Mouse (Mus musculus) T-helper 2 cell (primary cell): ENCODE results near the gene Nr5a2.

Experiments used
- in situ Hi-C: fragments of 300-600 bp; cut with MboI, MseI; formaldehyde crosslinking; loops from one replicate; pipeline ENCODE4 v1.15.1; 2025; ENCODE audit warnings: high pct_unique_total_duplicates

The Nr5a2 gene

DNA sequence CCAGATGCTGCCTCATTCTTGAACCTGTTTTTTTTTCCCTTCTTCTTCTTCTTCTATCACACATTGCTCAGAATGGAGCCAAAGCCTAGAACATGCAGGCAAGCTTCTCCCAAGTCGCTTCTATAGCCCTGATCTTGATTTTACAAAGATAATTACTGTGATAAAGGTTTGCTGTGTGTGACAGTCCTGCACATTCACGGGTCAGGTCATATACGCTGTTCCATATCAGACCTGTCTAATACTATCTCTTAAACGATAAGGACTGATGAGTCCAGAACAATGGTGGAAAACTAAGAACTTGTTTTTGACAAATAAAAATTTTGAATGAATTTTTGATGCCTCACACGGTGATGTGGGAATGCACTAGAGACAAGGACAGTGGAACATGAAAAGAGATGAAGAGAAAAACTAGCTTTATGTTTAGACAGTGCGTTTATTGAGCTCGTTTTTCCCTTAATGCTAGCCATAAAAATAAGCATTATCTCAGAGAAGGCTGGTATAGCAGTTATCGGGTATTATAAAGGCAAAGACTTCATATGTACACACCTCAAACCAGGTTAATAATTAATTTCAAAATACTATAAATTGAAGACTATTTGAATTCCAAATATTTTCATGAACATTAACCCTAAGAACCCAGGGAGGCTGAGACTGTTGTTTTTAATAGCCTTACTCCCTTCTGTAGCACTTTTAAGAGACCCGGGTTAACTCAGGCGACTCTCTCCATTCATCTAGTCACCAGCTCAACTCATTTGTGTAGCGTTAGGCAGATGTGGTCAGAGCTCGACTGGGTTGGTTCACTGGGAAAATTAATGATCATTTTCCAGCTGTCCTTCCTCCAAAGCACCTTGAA, 49.3 kb downstream of the Nr5a2 start:
- in situ Hi-C loops = no loop called here

DNA sequence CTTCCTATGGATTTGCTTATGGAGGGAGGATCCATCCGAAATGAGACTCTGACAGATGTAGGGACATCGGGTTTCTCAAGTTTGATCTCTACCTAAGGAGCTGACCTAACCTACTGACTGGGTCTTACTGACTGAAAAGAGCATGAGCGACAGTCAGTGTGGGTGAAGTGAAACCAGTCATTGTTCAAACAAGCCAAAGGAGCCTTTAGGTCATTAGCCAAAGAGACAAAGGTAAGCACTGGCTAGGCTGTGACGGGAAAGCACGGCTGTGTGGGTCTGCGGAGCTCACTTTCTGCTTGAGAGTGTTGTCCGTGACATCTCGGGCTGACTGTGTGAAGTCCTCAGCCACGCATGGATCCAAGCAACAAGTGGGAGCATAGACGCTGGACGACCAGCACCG, 50.1 kb downstream of the Nr5a2 start:
- in situ Hi-C loops = no loop called here

DNA sequence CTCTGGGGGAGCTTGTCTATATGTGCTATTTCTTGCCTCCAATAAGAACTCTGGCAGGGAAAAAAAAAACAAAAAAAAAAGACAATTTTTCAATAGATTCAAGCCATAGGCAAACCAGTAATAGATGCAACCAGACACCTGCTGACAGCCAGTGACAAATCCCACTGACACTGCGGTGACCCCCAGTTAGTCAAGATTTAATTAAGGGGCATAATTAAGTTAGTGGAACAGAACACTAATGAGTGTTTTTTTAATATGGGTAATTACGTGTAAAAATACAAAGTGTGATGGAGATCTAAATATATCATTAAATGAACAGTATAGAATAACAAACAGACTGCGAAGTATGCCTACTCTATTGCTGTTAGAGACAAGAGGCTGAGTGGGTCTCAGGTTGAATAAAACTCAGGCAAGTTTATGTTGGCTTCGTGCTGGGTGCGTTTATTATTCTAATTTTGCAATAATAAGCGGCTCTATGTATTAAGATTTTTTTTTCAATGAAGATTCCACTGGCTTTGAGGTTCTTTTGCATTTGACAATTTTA, 50.7 kb downstream of the Nr5a2 start:
- in situ Hi-C loops = no loop called here

DNA sequence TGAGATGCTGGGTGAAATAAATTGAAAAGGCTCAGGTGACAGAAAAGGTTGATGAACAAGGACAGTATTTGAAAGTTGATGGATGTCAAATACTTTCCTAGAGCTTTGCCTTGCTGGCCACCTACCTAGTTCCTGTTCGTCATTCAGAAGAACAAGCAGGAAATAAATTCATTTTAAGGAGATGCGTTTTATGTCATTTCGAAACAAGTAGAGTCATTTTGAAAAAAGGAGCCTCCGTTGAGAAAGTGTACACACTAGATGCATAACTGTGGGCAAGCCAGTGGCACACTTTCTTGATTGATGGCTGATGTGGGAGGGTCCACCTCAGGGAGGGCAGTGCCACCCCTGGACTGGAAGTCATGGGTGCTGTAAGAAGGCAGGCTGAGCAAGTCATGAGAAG, 62.1 kb downstream of the Nr5a2 start:
- in situ Hi-C loops = no loop called here

DNA sequence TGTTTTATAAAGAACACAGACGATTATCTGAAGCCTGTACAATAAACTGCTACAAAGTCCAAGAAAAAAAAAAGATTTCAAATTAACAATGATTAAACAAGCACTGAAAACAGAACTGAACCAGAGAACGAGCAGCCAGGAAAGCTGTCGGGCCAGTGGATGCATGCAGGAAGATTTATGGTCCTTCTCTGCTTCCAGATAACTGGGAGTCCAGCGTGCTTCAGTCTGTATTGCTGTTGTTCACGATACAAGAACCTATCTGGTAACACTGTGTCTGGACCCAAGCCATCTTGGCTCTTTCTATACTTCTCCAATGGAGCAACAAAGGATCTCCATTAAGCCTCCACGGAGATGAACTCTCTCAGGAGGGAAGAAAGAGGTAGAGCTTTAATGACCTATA, 63.9 kb downstream of the Nr5a2 start:
- in situ Hi-C loops = no loop called here

DNA sequence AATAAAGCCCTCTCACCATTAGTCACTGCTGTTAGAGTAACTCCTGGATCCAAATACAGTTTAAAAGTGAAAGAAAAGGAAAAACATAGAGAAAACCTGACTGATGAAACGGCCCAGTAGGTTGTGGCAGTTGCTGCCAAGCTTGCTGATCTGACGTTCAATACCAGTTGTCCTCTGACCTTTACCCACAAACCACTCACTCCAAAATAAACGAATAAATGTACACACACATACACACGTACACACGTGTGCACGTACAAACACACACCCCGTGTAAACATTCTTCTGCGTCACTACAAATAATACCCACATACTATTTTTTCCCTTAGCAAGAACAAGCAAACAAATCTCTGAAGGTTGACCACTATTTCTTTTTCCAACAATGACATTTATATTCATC, 64.4 kb downstream of the Nr5a2 start:
- in situ Hi-C loops = no loop called here

DNA sequence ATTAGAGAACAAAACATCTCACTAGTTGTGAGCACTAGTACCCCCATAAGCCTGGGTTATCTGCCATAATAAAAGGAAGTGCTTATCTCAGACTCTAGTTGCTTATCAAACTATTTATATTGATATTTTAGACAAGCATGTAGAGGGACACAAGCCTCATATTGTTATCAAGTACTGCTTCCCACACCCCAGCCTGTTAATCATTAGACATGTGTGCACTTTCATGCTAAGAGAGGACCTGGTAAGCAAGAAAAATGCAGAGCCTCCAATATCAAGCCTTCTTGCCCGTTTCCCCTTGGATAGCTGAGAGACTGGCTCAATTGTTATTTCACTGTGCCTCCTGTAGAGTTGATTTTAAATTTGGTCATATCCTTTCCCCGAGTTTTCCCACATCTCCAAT, 65.5 kb downstream of the Nr5a2 start:
- in situ Hi-C loops = no loop called here

DNA sequence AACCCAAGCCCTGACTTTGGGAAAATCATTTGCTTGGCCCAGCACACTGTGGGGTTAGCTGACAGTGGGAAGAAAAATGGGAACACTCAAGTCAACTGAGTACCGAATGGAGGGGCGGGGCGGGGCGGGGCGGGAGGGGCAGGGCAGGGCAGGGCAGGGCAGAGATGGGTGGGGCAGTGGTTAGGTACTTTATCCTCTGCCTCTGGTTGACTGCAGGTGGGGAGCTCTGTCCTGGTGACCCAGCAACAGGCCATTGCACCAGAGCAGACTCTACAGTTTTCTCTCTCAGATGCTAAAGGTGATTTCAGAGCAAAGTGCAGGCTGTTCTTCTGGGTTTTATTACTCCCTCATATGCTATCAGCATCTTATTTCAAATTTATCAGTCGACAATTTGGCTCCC, 67.1 kb downstream of the Nr5a2 start:
- in situ Hi-C loops = no loop called here

DNA sequence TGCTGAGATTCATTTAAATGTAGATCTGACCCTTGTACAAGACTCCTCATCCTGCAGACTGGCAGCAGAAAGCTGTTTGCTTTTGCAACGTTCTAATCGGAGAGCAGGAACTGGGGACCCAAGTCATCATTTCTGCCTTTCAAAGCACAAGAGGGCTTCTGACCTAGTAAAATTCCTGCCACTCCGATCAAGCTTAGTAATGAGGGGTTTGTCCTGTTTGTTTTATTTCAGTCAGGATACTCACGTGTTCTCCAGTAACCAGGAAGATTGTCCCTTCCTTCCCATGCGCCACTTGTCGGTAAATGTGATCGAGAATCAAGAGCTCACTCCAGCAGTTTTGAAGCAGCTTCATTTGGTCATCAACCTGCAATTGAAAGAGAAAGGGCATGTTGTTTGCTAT, 69.8 kb downstream of the Nr5a2 start:
- in situ Hi-C loops = no loop called here

DNA sequence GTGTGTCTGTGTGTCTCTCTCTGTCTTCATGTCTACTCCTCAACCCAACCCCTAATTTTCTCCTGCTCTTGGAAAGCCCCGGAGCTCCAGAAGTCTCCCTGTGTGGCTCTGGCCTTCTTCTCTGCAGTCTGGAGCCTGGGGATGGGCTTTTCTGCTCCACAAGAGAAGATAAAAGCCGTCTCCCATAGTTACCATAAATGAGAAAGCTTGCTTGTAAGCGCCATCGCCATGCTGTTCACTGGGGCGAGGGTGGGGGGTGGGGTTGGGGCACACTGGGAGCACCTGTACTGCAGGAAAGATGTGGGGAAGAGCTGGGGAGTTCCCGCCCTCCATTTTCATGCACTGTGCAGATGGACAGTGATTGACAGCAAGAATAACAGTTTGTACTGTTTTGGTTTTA, 71.5 kb downstream of the Nr5a2 start:
- in situ Hi-C loops = no loop called here

DNA sequence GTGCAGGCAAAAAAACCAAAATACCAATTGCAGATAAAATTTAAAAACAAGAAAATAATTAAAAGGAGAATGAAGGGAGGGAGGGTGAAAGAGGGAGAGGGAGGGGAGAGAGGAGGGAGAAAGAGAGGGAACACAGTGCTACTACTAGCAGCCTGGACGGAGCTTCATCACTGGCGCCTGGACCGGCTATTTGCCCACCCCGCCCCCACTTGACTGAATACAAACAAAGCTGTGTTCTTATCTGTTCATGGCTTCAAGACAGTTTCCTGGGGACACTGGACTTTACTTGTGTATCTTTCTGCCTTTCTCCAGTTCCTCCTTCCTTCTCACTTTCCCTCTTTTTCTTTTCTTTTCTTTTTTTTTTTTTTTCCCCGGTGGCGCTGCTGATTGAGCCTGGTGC, 73.6 kb downstream of the Nr5a2 start:
- in situ Hi-C loops = no loop called here

DNA sequence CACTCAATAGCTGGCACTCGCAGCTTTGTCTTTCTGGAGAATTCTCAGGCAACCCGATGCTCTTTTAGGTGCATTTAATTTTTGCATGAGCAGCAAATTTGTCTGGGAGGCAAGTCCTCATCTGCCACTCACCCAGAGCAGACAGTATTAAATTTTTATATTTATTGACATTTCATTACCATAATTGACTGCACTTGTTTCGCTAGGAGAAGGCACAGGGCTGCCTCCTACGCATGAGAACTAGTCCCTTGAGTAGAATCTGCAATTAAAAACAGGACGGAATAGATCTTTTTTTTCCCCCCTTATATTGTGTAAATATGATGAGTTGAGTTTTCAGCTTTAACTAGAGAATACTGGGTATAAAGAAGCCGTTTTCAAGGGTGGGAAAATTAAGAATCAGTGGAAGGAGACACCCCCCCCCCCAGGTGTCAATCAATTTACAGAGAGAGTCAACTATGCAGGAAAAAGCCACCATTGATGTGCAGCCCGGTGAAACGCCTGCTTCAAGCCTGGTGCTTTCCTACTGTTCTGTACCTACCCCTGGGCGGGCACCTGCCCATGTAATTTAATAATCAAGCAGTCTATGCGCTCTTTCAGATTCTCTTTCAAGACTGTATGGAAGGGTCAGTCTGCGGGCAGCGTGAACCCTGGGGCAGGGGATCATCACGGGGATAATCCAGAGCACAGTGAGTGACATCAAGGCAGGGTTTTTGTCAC, 76.6 kb downstream of the Nr5a2 start:
- in situ Hi-C loops = no loop called here

DNA sequence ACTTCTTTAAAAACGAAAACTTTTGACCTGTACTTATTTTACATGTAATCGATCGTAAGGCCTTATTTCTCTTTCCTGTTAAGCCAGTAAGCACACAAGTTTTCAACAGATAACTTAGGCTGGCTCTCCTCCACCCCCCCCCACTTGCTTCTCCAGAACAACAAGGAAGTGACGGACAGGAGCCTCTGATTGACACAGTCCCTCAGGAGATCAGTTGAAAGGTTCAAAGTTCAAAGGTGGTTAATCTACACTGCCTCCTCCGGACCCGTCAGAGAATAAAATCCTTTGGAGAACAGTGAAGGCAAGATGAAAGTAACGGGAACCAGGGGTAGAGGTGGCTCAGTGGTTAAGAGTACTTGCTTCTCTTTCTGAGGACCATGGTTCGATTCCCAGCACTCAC, 80.0 kb downstream of the Nr5a2 start:
- in situ Hi-C loops = no loop called here

DNA sequence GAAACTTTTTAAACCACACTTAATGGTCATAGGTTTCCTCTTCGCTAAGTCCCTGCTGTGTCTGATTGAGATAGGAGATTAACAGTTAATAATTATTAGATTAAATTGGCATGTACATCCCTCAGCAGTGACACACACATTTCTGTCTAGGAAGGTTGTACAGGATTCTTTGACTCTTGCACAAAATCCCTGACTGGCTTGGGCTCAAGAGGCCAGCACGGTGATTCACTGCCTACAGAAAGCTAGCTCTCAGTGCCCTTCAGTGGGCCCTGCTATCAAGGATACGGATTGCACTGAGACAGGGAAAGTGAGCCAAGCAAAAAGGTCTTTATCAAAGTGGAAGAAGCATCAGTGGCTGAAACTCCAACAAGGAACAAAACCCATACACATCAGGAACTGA, 85.2 kb downstream of the Nr5a2 start:
- in situ Hi-C loops = no loop called here

DNA sequence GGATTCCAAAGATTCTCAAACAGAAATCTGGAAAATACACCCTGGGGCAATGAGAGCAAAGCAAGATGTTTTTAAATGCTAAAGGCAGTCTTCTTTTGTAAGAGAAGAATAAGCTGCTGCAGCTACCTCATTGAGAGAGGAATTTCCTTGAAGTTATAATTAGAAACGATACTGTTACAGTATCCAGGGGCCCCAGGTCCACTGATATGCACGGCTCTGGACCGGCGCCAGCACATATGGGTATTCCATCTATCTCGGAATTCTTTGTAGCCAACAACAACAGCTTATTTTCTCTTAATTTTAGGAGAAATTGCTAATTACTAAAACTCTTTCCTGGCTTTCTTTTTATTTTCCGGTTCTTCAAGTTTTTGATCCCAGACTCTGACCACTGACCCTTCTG, 91.3 kb downstream of the Nr5a2 start:
- in situ Hi-C loops = no loop called here

DNA sequence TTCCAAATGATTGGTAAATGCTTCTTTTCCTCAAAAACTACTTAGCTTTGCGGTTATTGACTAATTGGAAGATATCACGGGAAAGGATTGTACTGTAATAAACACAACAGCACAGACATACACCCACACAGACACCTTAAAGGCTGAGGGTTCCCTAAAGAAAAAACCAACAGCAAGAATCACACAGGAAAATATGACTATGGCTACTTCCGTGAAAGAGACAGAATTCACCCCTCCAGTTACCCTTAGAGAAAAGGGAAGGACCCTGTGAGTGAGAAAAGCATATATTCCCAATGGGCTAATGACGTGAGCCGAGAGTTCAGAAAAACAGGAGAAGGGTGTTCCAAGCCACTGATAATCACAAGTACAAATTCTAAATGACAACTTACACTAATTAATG, 92.0 kb downstream of the Nr5a2 start:
- in situ Hi-C loops = no loop called here

DNA sequence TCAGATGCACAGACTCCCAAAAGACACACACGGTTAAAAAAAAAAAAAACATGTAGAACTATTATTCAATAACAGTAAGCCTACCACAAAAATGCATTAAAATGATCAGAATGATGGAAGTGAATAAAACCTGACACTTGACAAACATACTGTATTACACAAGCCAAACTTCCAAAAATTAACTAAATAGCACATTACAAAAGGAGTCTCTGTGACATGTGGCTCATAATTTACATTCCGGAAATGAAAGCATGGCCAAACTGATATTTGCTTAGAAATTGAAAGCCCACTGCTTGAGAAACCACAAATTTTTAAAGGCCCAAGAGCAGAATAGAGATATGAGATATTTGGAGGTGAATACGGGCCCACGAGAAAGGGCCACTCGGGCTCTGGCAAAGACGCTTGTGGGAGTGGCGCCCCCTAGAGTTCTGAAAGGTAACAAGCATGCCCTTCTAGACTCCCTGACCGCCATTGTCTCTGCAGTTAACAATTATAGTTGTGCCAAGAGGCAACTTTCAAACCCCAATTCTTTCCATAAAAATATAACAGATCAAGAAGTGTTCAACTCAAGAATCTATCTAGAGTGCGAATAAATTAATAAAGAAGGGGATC, 93.7 kb downstream of the Nr5a2 start:
- in situ Hi-C loops = no loop called here

DNA sequence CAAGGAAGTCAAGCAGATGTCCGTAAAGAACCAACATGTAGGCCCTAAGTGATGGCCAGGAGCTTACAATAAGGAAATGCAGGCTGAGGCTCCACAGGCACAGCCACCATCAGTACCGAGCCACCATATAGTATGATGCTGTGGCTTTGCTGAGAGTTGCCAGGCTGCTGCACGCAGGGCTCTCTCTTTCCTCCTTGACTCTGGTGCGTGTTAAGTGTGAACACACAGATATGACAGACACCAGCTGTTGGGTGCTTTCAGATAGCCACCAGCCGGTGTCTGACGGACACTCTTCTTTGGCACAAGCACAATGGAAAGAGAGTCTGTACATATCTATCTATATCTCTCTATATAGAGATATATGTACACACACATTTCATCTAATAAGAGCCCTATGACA, 97.0 kb downstream of the Nr5a2 start:
- in situ Hi-C loops = no loop called here

DNA sequence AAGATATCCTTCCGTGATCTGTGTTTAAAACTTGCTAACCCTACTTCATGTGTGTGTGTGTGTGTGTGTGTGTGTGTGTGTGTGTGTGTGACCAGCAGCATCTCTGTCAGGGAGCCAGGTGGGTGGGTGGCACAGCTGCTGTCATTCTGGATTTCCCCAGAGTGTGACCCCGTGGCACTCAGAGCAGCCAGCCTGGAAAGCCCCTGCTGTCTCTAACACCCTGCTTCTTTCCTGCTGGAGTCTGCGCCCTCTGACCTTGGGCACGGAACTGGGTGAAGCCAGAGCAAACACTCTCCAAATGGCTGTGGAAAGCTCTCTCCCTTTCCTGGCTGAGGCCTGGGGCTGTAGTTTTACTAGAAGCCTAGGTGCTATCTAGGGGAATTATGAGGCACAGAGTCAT, 100.8 kb downstream of the Nr5a2 start:
- in situ Hi-C loops = no loop called here

DNA sequence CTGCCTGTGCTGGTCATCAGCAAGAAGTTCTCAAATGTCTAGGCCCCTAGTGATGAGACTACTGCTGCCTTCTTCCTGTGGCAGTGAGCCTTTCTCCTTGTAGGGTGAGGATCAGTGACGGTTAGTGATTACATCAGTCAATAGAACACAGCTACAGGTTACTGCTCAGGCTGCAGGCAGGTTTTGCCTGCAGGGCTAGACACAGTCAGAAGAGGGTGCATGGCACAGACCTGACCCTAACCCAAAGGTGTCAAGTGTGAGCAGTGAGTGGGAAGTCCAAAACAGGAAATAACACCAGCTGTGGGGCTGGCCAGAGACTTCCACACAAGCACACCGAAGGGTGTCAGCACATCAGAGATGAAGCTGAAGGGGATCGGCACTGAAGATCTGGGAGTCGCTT, 101.5 kb downstream of the Nr5a2 start:
- in situ Hi-C loops = no loop called here

DNA sequence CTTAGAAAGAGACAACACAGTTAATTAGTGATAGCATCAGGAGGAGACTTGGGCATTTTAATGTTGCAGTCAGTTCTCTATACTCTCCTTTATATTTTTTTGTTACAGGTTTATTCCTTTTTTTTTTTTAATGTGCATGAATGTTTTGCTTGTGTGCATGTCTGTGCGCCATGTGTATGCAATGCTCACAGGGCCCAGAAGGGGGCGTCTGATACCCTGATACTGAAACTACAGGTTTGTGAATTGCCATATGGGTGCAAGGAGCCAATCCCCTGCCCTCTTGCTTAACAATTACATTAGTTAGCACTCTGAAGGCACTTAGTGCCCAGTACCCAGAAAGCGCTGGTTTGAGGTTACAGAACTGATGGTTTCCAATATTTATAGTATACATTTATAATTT, 104.1 kb downstream of the Nr5a2 start:
- in situ Hi-C loops = no loop called here

DNA sequence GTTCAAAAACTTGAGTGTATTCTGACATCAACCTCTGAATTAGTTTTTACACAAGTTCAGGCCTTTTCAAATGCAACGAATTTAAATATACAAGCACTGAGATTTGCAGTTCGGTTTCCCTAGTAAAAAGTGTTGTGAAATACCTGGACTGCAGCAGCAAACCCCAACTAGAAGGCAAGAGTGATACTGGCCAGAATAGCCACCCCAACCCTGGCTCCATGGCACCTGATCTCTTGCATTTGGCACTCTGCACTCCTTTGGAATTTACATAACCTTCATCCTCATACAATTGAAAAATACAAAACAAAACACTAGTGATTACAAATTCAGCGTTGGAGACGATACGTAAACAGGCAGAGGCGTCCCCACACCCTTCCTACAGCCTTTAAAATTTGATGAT, 111.5 kb downstream of the Nr5a2 start:
- in situ Hi-C loops = no loop called here

DNA sequence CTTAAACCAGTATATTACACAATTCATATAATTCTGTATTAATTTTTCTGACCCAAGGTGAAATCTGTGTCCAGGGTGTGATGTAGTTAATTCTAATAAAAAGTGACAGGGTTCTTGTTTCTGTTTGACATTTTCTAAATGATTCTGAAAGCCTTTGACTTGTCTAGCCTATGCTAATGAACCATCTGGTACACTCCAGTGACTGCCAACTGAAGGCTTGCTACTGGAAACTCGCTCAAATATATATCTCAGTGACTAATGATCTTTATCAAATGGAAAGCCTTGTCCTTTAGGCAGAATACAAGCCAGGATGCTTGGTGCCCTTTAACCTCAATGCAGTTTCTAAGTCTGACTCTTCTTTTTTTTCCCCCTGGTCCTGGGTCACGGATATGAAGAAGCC, 114.2 kb downstream of the Nr5a2 start:
- in situ Hi-C loops = no loop called here
